Mouse (Mus musculus) erythroblast, embryonic 14.5 days (primary cell): ENCODE data around the gene Cycs.

Source experiments
- GATA1 ChIP-seq: IDR thresholded peaks from 2 replicates; pipeline ENCODE4 v1.6.1; 2012; ENCODE audit warnings: low read length, inconsistent platforms, mixed read lengths
- TAL1 ChIP-seq: IDR thresholded peaks from 3 replicates; pipeline ENCODE4 v1.6.1; 2012; ENCODE audit warnings: low read length, inconsistent platforms, mixed read lengths

DNA sequence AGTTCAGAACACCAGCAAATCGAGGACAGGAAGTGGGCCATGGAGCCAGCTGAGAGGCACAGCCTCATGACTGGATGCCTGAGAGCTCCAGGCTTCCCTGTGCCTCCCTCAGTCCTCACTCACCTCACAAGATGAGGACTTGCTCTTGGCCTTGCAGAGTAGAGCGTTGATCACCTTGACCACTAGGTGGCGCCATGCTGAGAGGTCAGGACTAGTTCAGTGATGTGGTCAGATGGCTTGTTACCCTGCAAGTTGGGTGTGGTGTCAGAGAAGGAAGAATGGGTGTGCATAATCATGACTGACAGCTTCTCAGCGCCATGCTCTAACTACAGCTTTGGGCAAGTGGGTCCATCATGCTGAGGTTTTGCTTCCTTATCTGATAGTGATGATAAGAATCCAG is 35.3 kb upstream of the Cycs start:
- TF ChIP-seq GATA1 (no peak), TAL1 (no peak)
